Mouse (Mus musculus) NIH3T3 (cell line): ENCODE data around the gene Abca6.

Experiments
- DNase-seq: peaks from one replicate; pipeline ENCODE4 v3.0.0-alpha.2; 2012; ENCODE audit warnings: low read depth

Abca6 gene

GRCm38 (mm10) chr11:110251534-110251933 lies at the start of gene Abca6:
TSS of gene Abca6 (minus strand) at chr11:110251776.
- no peak for DNase-seq

GRCm38 (mm10) chr11:110297917-110298533 lies 46.4 kb upstream of the Abca6 start:
- DNase-seq: no peak

GRCm38 (mm10) chr11:110290586-110290985 lies 39.0 kb upstream of the Abca6 start:
- no peak for DNase-seq

DNA sequence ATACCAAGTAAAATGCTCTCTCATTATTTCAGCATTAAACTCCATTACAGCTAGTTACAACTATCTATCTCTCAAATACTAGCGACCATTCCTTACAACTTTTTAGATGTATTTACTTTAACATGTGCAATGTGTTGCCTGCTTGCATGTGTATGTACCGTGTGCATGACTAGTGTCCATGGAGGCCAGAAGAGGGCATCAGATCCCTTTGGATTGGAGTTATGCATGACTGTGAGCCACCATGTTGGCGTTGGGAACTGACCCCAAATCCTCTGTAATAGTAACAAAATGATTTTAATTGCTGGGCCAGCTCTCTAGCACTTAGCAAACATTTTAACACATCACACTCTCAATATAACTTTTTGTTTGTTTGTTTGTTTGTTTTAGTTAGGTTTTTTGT lies 36.8 kb upstream of the Abca6 start:
- no peak for DNase-seq

GRCm38 (mm10) chr11:110287694-110288093 lies 36.1 kb upstream of the Abca6 start:
- no peak for DNase-seq

DNA sequence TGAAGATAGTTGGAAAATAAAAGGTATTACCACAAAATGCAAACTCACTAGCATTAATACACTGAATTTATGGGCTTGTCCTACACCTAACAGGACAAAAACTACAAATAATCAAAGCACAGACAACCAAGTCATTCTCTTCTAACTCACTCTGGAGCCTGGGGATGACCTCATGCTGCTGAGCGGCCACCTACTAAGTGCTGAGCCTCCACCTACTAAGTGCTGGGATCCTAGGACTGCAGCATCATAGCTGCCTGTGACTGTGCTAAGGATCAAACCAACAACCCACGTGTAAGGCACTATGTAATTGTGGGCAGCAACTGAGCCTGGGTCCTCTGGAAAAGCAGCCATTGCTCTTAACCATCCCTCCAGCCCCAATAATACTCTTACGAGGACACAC lies 34.8 kb upstream of the Abca6 start:
- DNase-seq: no peak

- DNase-seq: no peak
Observed at GRCm38 (mm10) chr11:110284849-110285248, 33.3 kb upstream of the Abca6 start.

GRCm38 (mm10) chr11:110284185-110284787 lies 32.7 kb upstream of the Abca6 start:
- DNase-seq: no peak

GRCm38 (mm10) chr11:110274794-110275193 lies 23.2 kb upstream of the Abca6 start:
- DNase-seq: no peak

GRCm38 (mm10) chr11:110271745-110272144 lies 20.2 kb upstream of the Abca6 start:
- DNase-seq: peak; percentile 88

DNA sequence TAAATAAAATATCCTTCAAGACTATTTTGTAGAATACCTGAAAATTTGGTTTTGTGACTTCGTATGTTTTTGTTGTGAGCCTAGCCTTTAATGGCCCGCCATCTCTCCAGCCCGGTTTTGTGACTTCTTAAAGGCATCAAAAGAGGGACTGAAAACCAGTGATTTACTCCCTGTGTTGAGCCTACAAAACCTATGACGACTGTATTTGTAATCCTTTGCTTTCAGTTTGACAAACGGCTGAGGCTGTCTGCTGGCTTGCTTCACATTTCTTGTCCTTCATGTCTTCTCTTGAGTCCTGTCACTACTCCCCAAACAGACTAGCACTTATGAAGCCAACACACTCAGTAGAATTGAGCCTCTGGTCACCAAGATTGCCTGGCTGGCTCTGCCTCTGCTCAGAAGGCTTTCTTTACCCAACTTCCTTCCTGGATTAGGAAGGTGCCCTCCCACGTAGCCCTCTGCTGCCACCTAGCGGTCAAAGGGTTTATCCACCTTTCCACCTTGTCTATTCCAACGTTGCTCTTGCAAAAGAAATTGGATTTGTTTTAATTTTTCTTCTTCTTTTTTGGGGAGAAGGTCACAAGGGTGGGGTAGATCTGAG lies 16.8 kb upstream of the Abca6 start:
- DNase-seq: peak; percentile 81

GRCm38 (mm10) chr11:110267232-110267631 lies 15.7 kb upstream of the Abca6 start:
- DNase-seq: no peak

DNA sequence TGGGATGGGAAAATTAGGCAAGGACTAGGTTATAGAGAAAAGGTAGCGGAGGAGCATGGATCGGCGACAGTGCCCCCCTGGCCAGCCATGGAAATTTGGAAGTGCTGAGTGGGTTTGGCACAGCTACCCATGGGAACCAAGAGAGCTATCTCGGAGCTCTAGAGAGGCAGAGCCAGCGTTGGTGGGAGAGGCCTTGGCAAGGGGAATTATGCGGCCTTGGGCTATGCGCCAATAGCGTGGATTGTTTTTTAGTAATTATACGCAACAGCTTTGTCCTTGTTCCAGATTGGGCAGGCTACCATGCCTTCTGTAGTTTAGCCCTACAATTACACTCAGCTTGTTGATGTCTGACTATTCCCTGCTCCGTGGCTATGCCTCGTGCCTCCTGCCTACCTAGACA lies 15.2 kb upstream of the Abca6 start:
- DNase-seq: no peak

GRCm38 (mm10) chr11:110261867-110262266 lies 10.3 kb upstream of the Abca6 start:
- DNase-seq: no peak

GRCm38 (mm10) chr11:110257911-110258310 lies 6.3 kb upstream of the Abca6 start:
- no peak for DNase-seq

- DNase-seq: no peak
Observed at GRCm38 (mm10) chr11:110257061-110257460, 5.5 kb upstream of the Abca6 start.

GRCm38 (mm10) chr11:110252256-110252655 lies 680 bp upstream of the Abca6 start:
- DNase-seq: no peak

- DNase-seq: peak; percentile 20
Observed at GRCm38 (mm10) chr11:110244730-110245129, 6.8 kb downstream of the Abca6 start.

DNA sequence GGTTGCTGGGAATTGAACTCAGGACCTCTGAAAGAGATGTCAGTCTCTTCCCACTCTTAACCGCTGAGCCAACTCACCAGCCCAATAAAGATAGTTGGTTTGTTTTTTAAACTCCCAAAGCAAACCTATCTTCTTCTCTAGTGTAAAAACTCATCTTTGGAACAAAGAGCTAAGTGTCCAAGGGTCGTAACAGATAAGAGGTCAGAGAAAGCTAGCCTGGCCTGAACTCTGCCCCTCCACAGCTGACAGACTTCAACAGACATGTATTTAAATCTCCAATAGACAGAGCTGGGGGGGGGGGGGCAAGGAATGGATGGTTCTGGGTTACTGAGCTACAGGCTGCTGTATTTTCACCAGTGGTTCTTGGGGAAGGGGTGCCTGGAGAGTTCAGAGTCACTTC lies 14.1 kb downstream of the Abca6 start:
- DNase-seq: no peak

- DNase-seq: no peak
Observed at GRCm38 (mm10) chr11:110232975-110233374, 18.6 kb downstream of the Abca6 start.

GRCm38 (mm10) chr11:110217118-110217517 lies 34.5 kb downstream of the Abca6 start:
- DNase-seq: no peak

DNA sequence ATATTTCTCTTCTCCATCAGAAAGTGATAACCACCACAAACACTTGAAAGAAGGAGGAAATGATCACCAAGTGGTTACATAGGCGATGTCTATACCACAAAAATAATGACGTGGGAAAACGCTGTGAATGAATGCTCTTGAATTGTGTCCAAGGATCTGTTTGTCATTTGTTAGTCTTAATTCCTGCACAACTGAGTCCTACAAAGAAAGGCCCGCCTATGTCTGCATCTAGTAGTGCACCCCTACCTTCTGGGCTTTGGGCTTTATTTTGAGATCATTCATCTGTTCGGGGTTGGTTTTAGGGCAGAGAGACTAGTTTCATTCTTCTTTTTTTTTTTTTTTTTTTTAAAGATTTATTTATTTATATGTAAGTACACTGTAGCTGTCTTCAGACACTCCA lies 47.6 kb downstream of the Abca6 start:
- DNase-seq: no peak

DNA sequence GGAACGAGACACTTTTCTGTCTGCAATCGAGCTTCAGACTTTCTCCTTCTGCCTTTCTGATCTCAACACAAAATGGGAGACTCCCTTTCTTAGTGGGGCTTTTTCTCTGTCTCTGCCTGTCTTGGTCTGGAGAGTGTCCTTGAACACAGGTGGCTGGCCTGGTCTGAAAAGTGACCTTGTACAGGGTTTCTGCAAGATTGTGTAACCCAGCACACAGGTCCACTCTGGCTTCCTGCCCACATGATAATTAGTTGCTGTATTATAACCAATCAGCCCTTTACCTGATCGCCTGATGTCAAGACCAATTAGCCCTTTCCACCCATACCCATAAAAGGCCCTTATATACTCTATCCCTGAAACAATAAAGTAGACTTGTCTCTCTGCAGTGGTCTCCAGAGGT lies 52.7 kb downstream of the Abca6 start:
- no peak for DNase-seq
